Mouse (Mus musculus): ENCODE measurements around the gene Rnf187.

DNA sequence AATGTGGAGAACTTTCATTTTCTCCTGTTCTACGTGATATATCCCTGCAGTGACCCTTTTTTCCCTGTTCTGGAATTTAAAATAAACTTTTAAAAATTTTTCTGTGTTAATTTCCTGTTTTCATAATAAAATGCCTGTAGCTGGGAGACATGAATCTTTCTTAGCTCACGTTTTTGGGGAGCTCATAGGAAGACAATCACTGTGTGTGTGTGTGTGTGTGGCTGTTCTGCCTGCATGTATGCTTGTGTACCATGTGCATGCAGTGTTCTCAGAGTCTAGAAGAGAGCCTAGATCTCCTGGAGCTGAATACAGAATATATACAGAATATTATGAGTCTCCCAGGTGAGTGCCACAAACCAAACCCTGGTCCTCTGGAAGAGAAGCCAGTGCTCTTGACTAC, 11.7 kb downstream of the Rnf187 start:
- no peak for TF ChIP-seq CTCF (IDR thresholded peaks at IDR 0.05; ENCODE audit: control insufficient read depth, insufficient read depth, low read length)
- no peak for TF ChIP-seq POLR2A (IDR thresholded peaks at IDR 0.05; ENCODE audit: borderline replicate concordance, control insufficient read depth, low read depth, low read length)

Data from bone marrow, adult 2 months (tissue).